Mouse (Mus musculus): ENCODE results near the gene Polr3f.

The Polr3f gene

GRCm38 (mm10) chr2:144526981-144527820 lies at the start of gene Polr3f, which contains the start of gene Dzank1:
TSS of gene Polr3f (plus strand) at chr2:144527718.
TSS of gene Dzank1 (minus strand) at chr2:144527414.
- DNase-seq (ENCODE audit: low spot score in 2 of 2), result peak; percentile 95 to 96

GRCm38 (mm10) chr2:144479421-144479820 lies 48.1 kb upstream of the Polr3f start:
- no peak for DNase-seq (ENCODE audit: low spot score in 2 of 2)

GRCm38 (mm10) chr2:144484084-144484483 lies 43.4 kb upstream of the Polr3f start:
- no peak for DNase-seq (ENCODE audit: low spot score in 2 of 2)

- DNase-seq (ENCODE audit: low spot score in 2 of 2), result no peak
Measured at GRCm38 (mm10) chr2:144485439-144485838, 42.1 kb upstream of the Polr3f start.

- no peak for DNase-seq (ENCODE audit: low spot score in 2 of 2)
Measured at GRCm38 (mm10) chr2:144487476-144487875, 40.0 kb upstream of the Polr3f start.

GRCm38 (mm10) chr2:144489342-144489741 lies 38.2 kb upstream of the Polr3f start:
- DNase-seq (ENCODE audit: low spot score in 2 of 2), result no peak

- no peak for DNase-seq (ENCODE audit: low spot score in 2 of 2)
Measured at GRCm38 (mm10) chr2:144502134-144502533, 25.4 kb upstream of the Polr3f start.

- no peak for DNase-seq (ENCODE audit: low spot score in 2 of 2)
Measured at GRCm38 (mm10) chr2:144514619-144515018, 12.9 kb upstream of the Polr3f start.

- DNase-seq (ENCODE audit: low spot score in 2 of 2), result no peak
Measured at GRCm38 (mm10) chr2:144519772-144520171, 7.7 kb upstream of the Polr3f start.

GRCm38 (mm10) chr2:144525856-144526255 lies 1.7 kb upstream of the Polr3f start:
- no peak for DNase-seq (ENCODE audit: low spot score in 2 of 2)

GRCm38 (mm10) chr2:144527821-144528174 lies 280 bp downstream of the Polr3f start:
- no peak for DNase-seq (ENCODE audit: low spot score in 2 of 2)

GRCm38 (mm10) chr2:144537123-144537522 lies 9.6 kb downstream of the Polr3f start:
- no peak for DNase-seq (ENCODE audit: low spot score in 2 of 2)

- no peak for DNase-seq (ENCODE audit: low spot score in 2 of 2)
Measured at GRCm38 (mm10) chr2:144541246-144541645, 13.7 kb downstream of the Polr3f start.

GRCm38 (mm10) chr2:144543670-144544069 lies 16.2 kb downstream of the Polr3f start:
- no peak for DNase-seq (ENCODE audit: low spot score in 2 of 2)

- DNase-seq (ENCODE audit: low spot score in 2 of 2), result no peak
Measured at GRCm38 (mm10) chr2:144544630-144545029, 17.1 kb downstream of the Polr3f start.

- no peak for DNase-seq (ENCODE audit: low spot score in 2 of 2)
Measured at GRCm38 (mm10) chr2:144545061-144545460, 17.5 kb downstream of the Polr3f start.

GRCm38 (mm10) chr2:144545481-144545880 lies 18.0 kb downstream of the Polr3f start:
- DNase-seq (ENCODE audit: low spot score in 2 of 2), result no peak

- no peak for DNase-seq (ENCODE audit: low spot score in 2 of 2)
Measured at GRCm38 (mm10) chr2:144547559-144547958, 20.0 kb downstream of the Polr3f start.

GRCm38 (mm10) chr2:144550529-144550928 lies 23.0 kb downstream of the Polr3f start, which contains the start of gene Rbbp9:
TSS of gene Rbbp9 (minus strand) at chr2:144550869.
- DNase-seq (ENCODE audit: low spot score in 2 of 2), result peak; percentile 21 to 67

- DNase-seq (ENCODE audit: low spot score in 2 of 2), result no peak
Measured at GRCm38 (mm10) chr2:144553905-144554304, 26.4 kb downstream of the Polr3f start.

GRCm38 (mm10) chr2:144555286-144555819 lies 27.8 kb downstream of the Polr3f start:
- DNase-seq (ENCODE audit: low spot score in 2 of 2), result no peak

- DNase-seq (ENCODE audit: low spot score in 2 of 2), result peak; percentile 95 to 96
Measured at GRCm38 (mm10) chr2:144555820-144556552, 28.5 kb downstream of the Polr3f start, which contains the start of gene Sec23b. TSS of gene Sec23b (plus strand) at chr2:144556229.
